Mouse (Mus musculus) forebrain, embryonic 13.5 days (tissue): ENCODE measurements around the gene Cdca8. TPM values are rescaled to one million over a fixed set of nuclear protein-coding genes. Genes with fewer than 3 reads are reported as not detected.

Experiments used
- ATAC-seq: fragments of 200-750 bp; cut with Nextera tagmentation; 2 replicates; pipeline ENCODE4 v1.8.0; 2017
- H3K27ac ChIP-seq: fragments of 300-500 bp; sonication (generic); 2 replicates; pipeline ENCODE4 v1.5.1; 2015; ENCODE audit warnings: inconsistent platforms, mild to moderate bottlenecking, moderate library complexity
- H3K27me3 ChIP-seq: fragments of 300-500 bp; sonication (generic); 2 replicates; pipeline ENCODE4 v1.6.1; 2015; ENCODE audit warnings: mild to moderate bottlenecking, inconsistent platforms
- H3K36me3 ChIP-seq: fragments of 300-500 bp; sonication (generic); 2 replicates; pipeline ENCODE4 v1.6.1; 2015; ENCODE audit warnings: mild to moderate bottlenecking, inconsistent platforms; ENCODE audit not compliant: poor library complexity, severe bottlenecking
- H3K4me1 ChIP-seq: fragments of 300-500 bp; sonication (generic); 2 replicates; pipeline ENCODE4 v1.6.1; 2015; ENCODE audit warnings: inconsistent platforms
- H3K4me2 ChIP-seq: fragments of 300-500 bp; sonication (generic); 2 replicates; pipeline ENCODE4 v1.6.1; 2015; ENCODE audit warnings: inconsistent platforms, mild to moderate bottlenecking, moderate library complexity
- H3K4me3 ChIP-seq: fragments of 300-500 bp; sonication (generic); 2 replicates; pipeline ENCODE4 v1.5.1; 2015; ENCODE audit warnings: mild to moderate bottlenecking, inconsistent platforms
- H3K9ac ChIP-seq: fragments of 300-500 bp; sonication (generic); 2 replicates; pipeline ENCODE4 v1.6.1; 2015; ENCODE audit warnings: mild to moderate bottlenecking, inconsistent platforms
- H3K9me3 ChIP-seq: fragments of 300-500 bp; sonication (generic); replicated peaks from 2 replicates; pipeline ENCODE4 v1.6.1; 2016; ENCODE audit warnings: inconsistent platforms
- WGBS: fragments of 180-500 bp; shearing (Covaris S2); methylation state at CpG from one replicate; pipeline ENCODE4 v1.1.7; 2015; 5-methylcytosine and 5-hydroxymethylcytosine counted together
- polyA plus RNA-seq: library from polyadenylated mRNA; unstranded; fragments of >200 nt; fragmentation: Nextera tagmentation; extraction: Ambion mirVana; gene quantifications from 2 replicates; pipeline ENCODE4 v1.2.1, GENCODE M21; 2015

Cdca8 gene
- polyA plus RNA-seq, 1 experiment from 2014 or later, result 179 TPM

GRCm38 (mm10) chr4:124894508-124895428 lies 44.3 kb downstream of the Cdca8 start:
- WGBS, result 1% methylated on average over 77 of the region's 83 CpGs
- ATAC-seq, result peak; percentile 48
- peak overlapping the region; percentile 50 for H3K4me3 ChIP-seq
- H3K9ac ChIP-seq, result peak overlapping the region; percentile 60
- no peaks in the 10 kb centered on the region for H3K36me3 ChIP-seq
- peak overlapping the region; percentile 81 for H3K4me2 ChIP-seq
- H3K4me1 ChIP-seq, result peaks cover 28% of the 10 kb centered on the region
- H3K27me3 ChIP-seq, result peaks cover 64% of the 10 kb centered on the region
- no peak overlapping the region for H3K27ac ChIP-seq
- H3K9me3 ChIP-seq, result no peaks in the 10 kb centered on the region

GRCm38 (mm10) chr4:124893769-124894168 lies 45.3 kb downstream of the Cdca8 start:
- H3K27me3 ChIP-seq, result peaks cover 72% of the 10 kb centered on the region
- peaks cover 18% of the 10 kb centered on the region for H3K4me1 ChIP-seq
- no peaks in the 10 kb centered on the region for H3K36me3 ChIP-seq
- ATAC-seq, result no peak
- no peak overlapping the region for H3K9ac ChIP-seq
- 15% methylated on average over 6 of the region's 6 CpGs for WGBS
- no peak overlapping the region; the same call in 1 of the 2 replicates for H3K4me2 ChIP-seq
- H3K4me3 ChIP-seq, result peak overlapping the region; percentile 50; the same call in 1 of the 2 replicates
- H3K9me3 ChIP-seq, result no peaks in the 10 kb centered on the region
- H3K27ac ChIP-seq, result no peak overlapping the region

- peaks cover 69% of the 10 kb centered on the region for H3K27me3 ChIP-seq
- H3K9me3 ChIP-seq, result no peaks in the 10 kb centered on the region
- H3K27ac ChIP-seq, result no peak overlapping the region
- H3K36me3 ChIP-seq, result no peaks in the 10 kb centered on the region
- peaks cover 10% of the 10 kb centered on the region for H3K4me1 ChIP-seq
- WGBS, result 81% methylated on average over 5 of the region's 5 CpGs
- ATAC-seq, result no peak
- H3K4me3 ChIP-seq, result no peak overlapping the region
- H3K9ac ChIP-seq, result no peak overlapping the region
- no peak overlapping the region for H3K4me2 ChIP-seq
Observed at GRCm38 (mm10) chr4:124890831-124891230, 48.3 kb downstream of the Cdca8 start.

- Histone ChIP-seq H3K27me3 (peaks cover 68% of the 10 kb centered on the region), H3K36me3 (no peaks in the 10 kb centered on the region), H3K4me3 (no peak overlapping the region), H3K9ac (no peak overlapping the region), H3K27ac (no peak overlapping the region), H3K4me2 (no peak overlapping the region), H3K9me3 (no peaks in the 10 kb centered on the region), H3K4me1 (peaks cover 6% of the 10 kb centered on the region)
- ATAC-seq, result no peak
- 83% methylated on average over 2 of the region's 2 CpGs for WGBS
Observed at GRCm38 (mm10) chr4:124889935-124890334, 49.2 kb downstream of the Cdca8 start.

GRCm38 (mm10) chr4:124888702-124889101 lies 50.4 kb downstream of the Cdca8 start:
- Histone ChIP-seq H3K27ac (no peak overlapping the region), H3K4me2 (no peak overlapping the region), H3K9me3 (no peaks in the 10 kb centered on the region), H3K9ac (no peak overlapping the region), H3K4me1 (no peaks in the 10 kb centered on the region), H3K4me3 (no peak overlapping the region), H3K27me3 (peaks cover 67% of the 10 kb centered on the region), H3K36me3 (no peaks in the 10 kb centered on the region)
- no peak for ATAC-seq
- 74% methylated on average over 7 of the region's 7 CpGs for WGBS

- Histone ChIP-seq H3K36me3 (no peaks in the 10 kb centered on the region), H3K4me1 (peaks cover 18% of the 10 kb centered on the region), H3K9ac (peak overlapping the region; percentile 55), H3K9me3 (0 out of 2 replicates have a peak, but pooled peaks cover 4% of the 10 kb centered on the region), H3K27ac (no peak overlapping the region), H3K27me3 (peaks cover 68% of the 10 kb centered on the region), H3K4me3 (peak overlapping the region; percentile 51), H3K4me2 (peak overlapping the region; percentile 81)
- under 1% methylated on average over 37 of the region's 37 CpGs for WGBS
- ATAC-seq, result peak; percentile 37
Observed at GRCm38 (mm10) chr4:124882151-124882729, 56.9 kb downstream of the Cdca8 start.

- H3K36me3 ChIP-seq, result no peaks in the 10 kb centered on the region
- 0 out of 2 replicates have a peak, but pooled peaks cover 4% of the 10 kb centered on the region for H3K9me3 ChIP-seq
- H3K4me3 ChIP-seq, result peak overlapping the region; percentile 51
- H3K27me3 ChIP-seq, result peaks cover 68% of the 10 kb centered on the region
- whole genome bisulfite sequencing, result under 1% methylated on average over 37 of the region's 37 CpGs
- peak overlapping the region; percentile 55 for H3K9ac ChIP-seq
- peaks cover 18% of the 10 kb centered on the region for H3K4me1 ChIP-seq
- H3K4me2 ChIP-seq, result peak overlapping the region; percentile 81
- peak; percentile 97 for ATAC-seq
- no peak overlapping the region for H3K27ac ChIP-seq
Observed at GRCm38 (mm10) chr4:124881341-124881908, 57.7 kb downstream of the Cdca8 start.

- no peak for ATAC-seq
- Histone ChIP-seq H3K27me3 (peaks cover 61% of the 10 kb centered on the region), H3K4me2 (peak within 1 kb of the TSS; percentile 81), H3K4me1 (peaks cover 18% of the 10 kb centered on the region), H3K36me3 (no peaks in the 10 kb centered on the region), H3K4me3 (peak within 1 kb of the TSS; percentile 51), H3K9ac (peak within 1 kb of the TSS; percentile 55), H3K27ac (no peak within 1 kb of the TSS), H3K9me3 (0 out of 2 replicates have a peak, but pooled peaks cover 4% of the 10 kb centered on the region)
- WGBS, result 0% methylated on average over 11 of the region's 11 CpGs
Observed at GRCm38 (mm10) chr4:124880599-124880998, 58.5 kb downstream of the Cdca8 start, which contains the start of gene Epha10. Gene Epha10, plus strand, starts transcription at chr4:124880899.

- Histone ChIP-seq H3K4me1 (no peaks in the 10 kb centered on the region), H3K9ac (no peak overlapping the region), H3K4me3 (no peak overlapping the region), H3K27me3 (no peaks in the 10 kb centered on the region), H3K27ac (no peak overlapping the region), H3K4me2 (no peak overlapping the region), H3K36me3 (no peaks in the 10 kb centered on the region), H3K9me3 (0 out of 2 replicates have a peak, but pooled peaks cover 3% of the 10 kb centered on the region)
- ATAC-seq, result no peak
- WGBS, result 90% methylated on average over 1 of the region's 1 CpGs
Observed at GRCm38 (mm10) chr4:124872719-124873118, 66.4 kb downstream of the Cdca8 start.

Other genes starting within 250 kb of the Cdca8 start
- 49.9 and 59.1 TPM in 2 replicates for gene Utp11, start 245.7 kb downstream of the Cdca8 start, polyA plus RNA-seq
- gene Fhl3, start 238.6 kb downstream of the Cdca8 start, polyA plus RNA-seq, result 2.6 and 3.2 TPM in 2 replicates
- gene Sf3a3, start 224.5 kb downstream of the Cdca8 start, polyA plus RNA-seq, result 169 and 177 TPM in 2 replicates
- 25.8 and 25.9 TPM in 2 replicates for gene Inpp5b, start 197.5 kb downstream of the Cdca8 start, polyA plus RNA-seq
- 15.8 and 16.4 TPM in 2 replicates for gene Mtf1, start 137.2 kb downstream of the Cdca8 start, polyA plus RNA-seq
- 45.8 and 51.4 TPM in 2 replicates for gene Yrdc, start 88.6 kb downstream of the Cdca8 start, polyA plus RNA-seq
- gene 1110065P20Rik, start 88.1 kb downstream of the Cdca8 start, polyA plus RNA-seq, result 59.2 and 63.6 TPM in 2 replicates
- gene Maneal, start 77.1 kb downstream of the Cdca8 start, polyA plus RNA-seq, result 5.1 and 5.7 TPM in 2 replicates
- gene Epha10, start 58.4 kb downstream of the Cdca8 start, polyA plus RNA-seq, result 0.94 and 1.2 TPM in 2 replicates
- gene 9930104L06Rik, start 2.3 kb downstream of the Cdca8 start, polyA plus RNA-seq, result 13.9 and 16.3 TPM in 2 replicates
- 4.9 and 8.5 TPM in 2 replicates for gene Rspo1, start 47.1 kb upstream of the Cdca8 start, polyA plus RNA-seq
- 83.2 and 90.8 TPM in 2 replicates for gene Gnl2, start 77.3 kb upstream of the Cdca8 start, polyA plus RNA-seq
- gene Dnali1, start 126.4 kb upstream of the Cdca8 start, polyA plus RNA-seq, result 0.52 and 1.2 TPM in 2 replicates
- gene Snip1, start 127.4 kb upstream of the Cdca8 start, polyA plus RNA-seq, result 27.1 and 29.1 TPM in 2 replicates
- gene Meaf6, start 145.8 kb upstream of the Cdca8 start, polyA plus RNA-seq, result 146 and 148 TPM in 2 replicates
- 0.15 TPM in 1 of 2 replicates, not detected in the other for gene Zc3h12a, start 188.5 kb upstream of the Cdca8 start, polyA plus RNA-seq